Mouse (Mus musculus): ENCODE data around the gene Gm45716.

GRCm38 (mm10) chr11:90292766-90293165 is 105.3 kb downstream of the Gm45716 start:
- TF ChIP-seq CTCF (IDR thresholded peaks at IDR 0.05; ENCODE audit: low read depth) (no peak), EP300 (IDR thresholded peaks at IDR 0.05; ENCODE audit: low read depth) (no peak)

All from liver, embryonic 14.5 days (tissue).